Mouse (Mus musculus): Measurements from ENCODE around the gene Tm4sf4. TPM values are rescaled to one million over a fixed set of nuclear protein-coding genes. Genes with fewer than 3 reads are reported as not detected.

The Tm4sf4 gene
- polyA plus RNA-seq, 1 experiment from 2014 or later, result not detected

- H3K4me3 ChIP-seq, result no peak overlapping the region
- H3K9me3 ChIP-seq (replicated peaks), result no peaks in the 10 kb centered on the region
- no peak for ATAC-seq
- H3K36me3 ChIP-seq (ENCODE audit: poor library complexity, severe bottlenecking), result no peaks in the 10 kb centered on the region
- no peak overlapping the region for H3K9ac ChIP-seq
- H3K27ac ChIP-seq, result no peak overlapping the region
- H3K4me2 ChIP-seq, result no peak overlapping the region
- no peaks in the 10 kb centered on the region for H3K27me3 ChIP-seq
- no peaks in the 10 kb centered on the region for H3K4me1 ChIP-seq
- 77% methylated on average over 3 of the region's 3 CpGs for WGBS
These were observed 15.8 kb downstream of the Tm4sf4 start for GRCm38 (mm10) chr3:57440956-57441355.

GRCm38 (mm10) chr3:57445706-57446105 lies 20.6 kb downstream of the Tm4sf4 start:
- H3K4me2 ChIP-seq, result no peak overlapping the region
- ATAC-seq, result no peak
- no peak overlapping the region for H3K4me3 ChIP-seq
- H3K9ac ChIP-seq, result no peak overlapping the region
- WGBS, result 36% methylated on average over 3 of the region's 3 CpGs
- H3K9me3 ChIP-seq (replicated peaks), result no peaks in the 10 kb centered on the region
- no peak overlapping the region for H3K27ac ChIP-seq
- no peaks in the 10 kb centered on the region for H3K27me3 ChIP-seq
- no peaks in the 10 kb centered on the region for H3K36me3 ChIP-seq (ENCODE audit: poor library complexity, severe bottlenecking)
- no peaks in the 10 kb centered on the region for H3K4me1 ChIP-seq

GRCm38 (mm10) chr3:57447889-57448288 lies 22.8 kb downstream of the Tm4sf4 start:
- 80% methylated on average over 1 of the region's 1 CpGs for WGBS
- ATAC-seq, result no peak; the same call in 1 of the 2 replicates
- Histone ChIP-seq H3K4me2 (no peak overlapping the region), H3K9me3 (replicated peaks) (no peaks in the 10 kb centered on the region), H3K4me1 (no peaks in the 10 kb centered on the region), H3K36me3 (ENCODE audit: poor library complexity, severe bottlenecking) (no peaks in the 10 kb centered on the region), H3K4me3 (no peak overlapping the region), H3K27me3 (no peaks in the 10 kb centered on the region), H3K27ac (no peak overlapping the region), H3K9ac (no peak overlapping the region)

GRCm38 (mm10) chr3:57448445-57448844 lies 23.3 kb downstream of the Tm4sf4 start:
- Histone ChIP-seq H3K36me3 (ENCODE audit: poor library complexity, severe bottlenecking) (no peaks in the 10 kb centered on the region), H3K9me3 (replicated peaks) (no peaks in the 10 kb centered on the region), H3K27me3 (no peaks in the 10 kb centered on the region), H3K27ac (no peak overlapping the region), H3K4me3 (no peak overlapping the region), H3K4me1 (no peaks in the 10 kb centered on the region), H3K9ac (no peak overlapping the region), H3K4me2 (no peak overlapping the region)
- ATAC-seq, result peak; percentile 86
- WGBS, result 33% methylated on average over 5 of the region's 5 CpGs

GRCm38 (mm10) chr3:57458652-57459051 lies 33.5 kb downstream of the Tm4sf4 start:
- WGBS, result 71% methylated on average over 11 of the region's 11 CpGs

GRCm38 (mm10) chr3:57463302-57463701 lies 38.2 kb downstream of the Tm4sf4 start:
- Histone ChIP-seq H3K9ac (no peak overlapping the region), H3K27me3 (no peaks in the 10 kb centered on the region), H3K4me1 (no peaks in the 10 kb centered on the region), H3K9me3 (replicated peaks) (no peaks in the 10 kb centered on the region), H3K4me3 (no peak overlapping the region), H3K4me2 (no peak overlapping the region), H3K36me3 (ENCODE audit: poor library complexity, severe bottlenecking) (peaks cover 3% of the 10 kb centered on the region; the same call in 1 of the 2 replicates), H3K27ac (no peak overlapping the region)
- 93% methylated on average over 4 of the region's 4 CpGs for WGBS
- ATAC-seq, result no peak

More at GRCm38 (mm10) chr3:57458652-57459051, 33.5 kb downstream of the Tm4sf4 start:
- Histone ChIP-seq H3K27me3 (no peaks in the 10 kb centered on the region), H3K4me2 (no peak overlapping the region), H3K4me1 (no peaks in the 10 kb centered on the region), H3K36me3 (ENCODE audit: poor library complexity, severe bottlenecking) (peaks cover 3% of the 10 kb centered on the region; the same call in 1 of the 2 replicates), H3K9me3 (replicated peaks) (no peaks in the 10 kb centered on the region), H3K27ac (peak overlapping the region; percentile 10; the same call in 1 of the 2 replicates), H3K9ac (no peak overlapping the region), H3K4me3 (no peak overlapping the region)
- ATAC-seq, result 0 out of 2 replicates have a peak, but pooled peaks have one; percentile 33

GRCm38 (mm10) chr3:57466289-57466688 lies 41.2 kb downstream of the Tm4sf4 start:
- peaks cover 3% of the 10 kb centered on the region; the same call in 1 of the 2 replicates for H3K36me3 ChIP-seq (ENCODE audit: poor library complexity, severe bottlenecking)
- H3K4me1 ChIP-seq, result peaks cover 13% of the 10 kb centered on the region
- WGBS, result 72% methylated on average over 3 of the region's 3 CpGs
- no peak overlapping the region for H3K27ac ChIP-seq
- no peak overlapping the region for H3K4me2 ChIP-seq
- 0 out of 2 replicates have a peak, but pooled peaks have one; percentile 39 for ATAC-seq
- no peaks in the 10 kb centered on the region for H3K27me3 ChIP-seq
- H3K4me3 ChIP-seq, result no peak overlapping the region
- no peaks in the 10 kb centered on the region for H3K9me3 ChIP-seq (replicated peaks)
- H3K9ac ChIP-seq, result no peak overlapping the region

GRCm38 (mm10) chr3:57469325-57469724 lies 44.2 kb downstream of the Tm4sf4 start:
- H3K27me3 ChIP-seq, result no peaks in the 10 kb centered on the region
- H3K4me1 ChIP-seq, result peaks cover 29% of the 10 kb centered on the region
- 91% methylated on average over 3 of the region's 3 CpGs for WGBS
- no peaks in the 10 kb centered on the region for H3K9me3 ChIP-seq (replicated peaks)
- no peak overlapping the region for H3K9ac ChIP-seq
- no peak overlapping the region for H3K4me2 ChIP-seq
- H3K4me3 ChIP-seq, result no peak overlapping the region
- no peak for ATAC-seq
- no peak overlapping the region for H3K27ac ChIP-seq
- H3K36me3 ChIP-seq (ENCODE audit: poor library complexity, severe bottlenecking), result no peaks in the 10 kb centered on the region

GRCm38 (mm10) chr3:57470326-57470725 lies 45.2 kb downstream of the Tm4sf4 start:
- H3K36me3 ChIP-seq (ENCODE audit: poor library complexity, severe bottlenecking), result no peaks in the 10 kb centered on the region
- peak overlapping the region; percentile 80 for H3K27ac ChIP-seq
- no peak overlapping the region for H3K9ac ChIP-seq
- H3K4me3 ChIP-seq, result no peak overlapping the region
- H3K27me3 ChIP-seq, result no peaks in the 10 kb centered on the region
- peaks cover 29% of the 10 kb centered on the region for H3K4me1 ChIP-seq
- no peaks in the 10 kb centered on the region for H3K9me3 ChIP-seq (replicated peaks)
- ATAC-seq, result peak; percentile 19
- H3K4me2 ChIP-seq, result peak overlapping the region; percentile 55; the same call in 1 of the 2 replicates
- 5% methylated on average over 5 of the region's 5 CpGs for WGBS

GRCm38 (mm10) chr3:57470981-57471601 lies 46.0 kb downstream of the Tm4sf4 start:
- H3K27me3 ChIP-seq, result no peaks in the 10 kb centered on the region
- WGBS, result 1% methylated on average over 15 of the region's 15 CpGs
- H3K36me3 ChIP-seq (ENCODE audit: poor library complexity, severe bottlenecking), result no peaks in the 10 kb centered on the region
- H3K9ac ChIP-seq, result peak overlapping the region; percentile 26; the same call in 1 of the 2 replicates
- peak overlapping the region; percentile 21 for H3K4me3 ChIP-seq
- H3K27ac ChIP-seq, result peak overlapping the region; percentile 80
- peak overlapping the region; percentile 55 for H3K4me2 ChIP-seq
- H3K4me1 ChIP-seq, result peaks cover 29% of the 10 kb centered on the region
- peak; percentile 76 for ATAC-seq
- no peaks in the 10 kb centered on the region for H3K9me3 ChIP-seq (replicated peaks)

- ATAC-seq, result peak; percentile 73
- 19% methylated on average over 4 of the region's 4 CpGs for WGBS
- Histone ChIP-seq H3K4me1 (peaks cover 29% of the 10 kb centered on the region), H3K27ac (peak overlapping the region; percentile 65), H3K9me3 (replicated peaks) (no peaks in the 10 kb centered on the region), H3K27me3 (no peaks in the 10 kb centered on the region), H3K4me2 (peak overlapping the region; percentile 6; the same call in 1 of the 2 replicates), H3K9ac (peak overlapping the region; percentile 30; the same call in 1 of the 2 replicates), H3K4me3 (no peak overlapping the region), H3K36me3 (ENCODE audit: poor library complexity, severe bottlenecking) (0 out of 2 replicates have a peak, but pooled peaks cover 3% of the 10 kb centered on the region)
These were observed 47.3 kb downstream of the Tm4sf4 start for GRCm38 (mm10) chr3:57472407-57472806.

- Histone ChIP-seq H3K27ac (no peak overlapping the region), H3K9me3 (replicated peaks) (no peaks in the 10 kb centered on the region), H3K4me2 (no peak overlapping the region), H3K27me3 (no peaks in the 10 kb centered on the region), H3K4me3 (no peak overlapping the region), H3K4me1 (peaks cover 29% of the 10 kb centered on the region), H3K9ac (no peak overlapping the region), H3K36me3 (ENCODE audit: poor library complexity, severe bottlenecking) (0 out of 2 replicates have a peak, but pooled peaks cover 3% of the 10 kb centered on the region)
- WGBS, result 95% methylated on average over 8 of the region's 8 CpGs
- ATAC-seq, result no peak
These were observed 49.3 kb downstream of the Tm4sf4 start for GRCm38 (mm10) chr3:57474421-57474820.
